Mouse (Mus musculus) monocyte, adult 2 months (primary cell): Measurements from ENCODE around the gene Aven.
A peak's percentile ranks its signal among the peaks of the same experiment; 100 is the strongest.
"Not testable (repeated sequence)": the region's sequence is repeated elsewhere in the genome, so short reads cannot be mapped to it uniquely, and the experiment has no call there.

Experiments used
- DNase-seq, 2 experiments: peaks; one replicate each; pipeline ENCODE4 v3.0.0; 2022; ENCODE audit warnings: low spot score in 2 of 2, low read depth in 1 of 2

The Aven gene

GRCm38 (mm10) chr2:112492856-112493538 is at the start of gene Aven:
Gene Aven, plus strand, starts transcription at chr2:112492964.
- DNase-seq = peak; percentile 12 to 59

GRCm38 (mm10) chr2:112443491-112443890 is 49.3 kb upstream of the Aven start:
- no peak for DNase-seq

- DNase-seq = no peak
Measured at GRCm38 (mm10) chr2:112445511-112445910, 47.3 kb upstream of the Aven start.

GRCm38 (mm10) chr2:112448046-112448445 is 44.7 kb upstream of the Aven start:
- DNase-seq = peak in 1 of 2 experiments; percentile 10

GRCm38 (mm10) chr2:112448510-112449059 is 44.2 kb upstream of the Aven start:
- DNase-seq = no peak

- no peak for DNase-seq
Measured at GRCm38 (mm10) chr2:112449597-112450296, 43.0 kb upstream of the Aven start.

GRCm38 (mm10) chr2:112452513-112452912 is 40.3 kb upstream of the Aven start:
- not testable (repeated sequence) for DNase-seq

- DNase-seq = no peak
Measured at GRCm38 (mm10) chr2:112454125-112454861, 38.5 kb upstream of the Aven start.

- DNase-seq = peak; percentile 85 to 95
Measured at GRCm38 (mm10) chr2:112454862-112455564, 37.8 kb upstream of the Aven start, which contains the start of gene Emc7. Gene Emc7, plus strand, starts transcription at chr2:112454997.

- DNase-seq = no peak
Measured at GRCm38 (mm10) chr2:112460557-112460956, 32.2 kb upstream of the Aven start.

- no peak for DNase-seq
Measured at GRCm38 (mm10) chr2:112469542-112469941, 23.2 kb upstream of the Aven start.

GRCm38 (mm10) chr2:112470961-112471381 is 21.8 kb upstream of the Aven start:
- DNase-seq = no peak

GRCm38 (mm10) chr2:112472076-112472475 is 20.7 kb upstream of the Aven start:
- DNase-seq = no peak

GRCm38 (mm10) chr2:112474997-112475724 is 17.6 kb upstream of the Aven start:
- no peak for DNase-seq

GRCm38 (mm10) chr2:112476554-112476953 is 16.2 kb upstream of the Aven start:
- no peak for DNase-seq

GRCm38 (mm10) chr2:112480669-112481068 is 12.1 kb upstream of the Aven start, which contains the start of gene Chrm5:
Gene Chrm5, minus strand, starts transcription at chr2:112480769.
- no peak for DNase-seq

GRCm38 (mm10) chr2:112481564-112481963 is 11.2 kb upstream of the Aven start:
- no peak for DNase-seq

- DNase-seq = no peak
Measured at GRCm38 (mm10) chr2:112482533-112483333, 10.0 kb upstream of the Aven start.

GRCm38 (mm10) chr2:112483334-112483651 is 9.5 kb upstream of the Aven start:
- no peak for DNase-seq
